Mouse (Mus musculus): ENCODE results near the gene Kmt5a. TPM values are rescaled to one million over a fixed set of nuclear protein-coding genes. Genes with fewer than 3 reads are reported as not detected.
"Not testable (repeated sequence)": the region's sequence is repeated elsewhere in the genome, so short reads cannot be mapped to it uniquely, and the experiment has no call there.

Gene Kmt5a
- total RNA-seq, 1 experiment: 62.6 TPM

DNA sequence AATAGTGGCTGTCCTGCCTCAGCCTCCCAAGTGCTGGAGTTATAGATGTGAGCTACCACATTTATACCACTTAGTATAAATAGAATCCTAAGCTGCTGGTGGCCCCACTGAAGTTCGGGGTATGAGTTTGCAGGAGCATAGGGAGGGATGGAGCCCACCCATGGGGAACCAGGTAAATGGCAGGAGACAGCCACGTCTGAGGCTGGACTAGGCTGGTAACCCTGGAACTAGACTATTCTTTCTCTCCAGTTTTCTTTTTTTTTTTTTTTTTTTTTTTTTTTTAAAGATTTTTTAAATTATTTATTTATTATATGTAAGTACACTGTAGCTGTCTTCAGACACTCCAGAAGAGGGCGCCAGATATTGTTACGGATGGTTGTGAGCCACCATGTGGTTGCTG lies 60.3 kb downstream of the Kmt5a start:
- H3K27ac ChIP-seq (ENCODE audit: insufficient read depth, low read depth, low read length, poor library complexity, severe bottlenecking); H3K9ac ChIP-seq (ENCODE audit: insufficient read depth, low read depth, low read length, poor library complexity, severe bottlenecking); H3K4me3 ChIP-seq (ENCODE audit: insufficient read depth in 1 of 2, low read depth in 1 of 2, low read length in 2 of 2, poor library complexity in 1 of 2, severe bottlenecking in 1 of 2); in situ Hi-C loops (cut with MboI; ENCODE audit: low sequenced_read_pairs in 2 of 2, unreplicated experiment in 2 of 2); H3K4me1 ChIP-seq (ENCODE audit: control insufficient read depth in 2 of 2, insufficient read depth in 2 of 2, low read length in 2 of 2, poor library complexity in 1 of 2); DNase-seq (ENCODE audit: low read depth, low spot score); H3K9me3 ChIP-seq (ENCODE audit: control insufficient read depth, insufficient read depth, low read depth, low read length); H3K36me3 ChIP-seq (ENCODE audit: control insufficient read depth, insufficient read depth, low read length, poor library complexity, severe bottlenecking): not testable (repeated sequence)
- peak; percentile 80 for TF ChIP-seq ZNF384 (IDR thresholded peaks at IDR 0.05; ENCODE audit: low read depth, low read length)

DNA sequence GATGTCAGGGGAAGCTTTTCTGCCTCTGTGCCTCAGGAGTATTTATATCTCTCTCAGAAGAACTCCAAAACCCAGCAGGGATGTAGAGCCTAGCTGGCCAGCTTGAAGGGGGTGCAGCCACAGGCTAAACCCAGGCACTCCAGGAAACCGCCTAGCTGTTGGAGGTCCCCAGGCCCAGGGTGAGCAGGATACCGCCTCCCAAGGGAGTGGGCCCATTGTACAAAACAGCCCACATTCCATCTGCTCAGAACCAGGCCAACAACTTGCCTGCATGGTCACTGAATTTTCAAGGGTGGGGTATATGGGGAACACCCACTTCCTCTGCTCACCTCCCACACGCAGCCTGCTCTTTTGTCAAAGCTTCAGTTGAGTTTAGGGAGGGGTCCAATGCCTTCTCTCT lies 60.8 kb downstream of the Kmt5a start:
- Histone ChIP-seq H3K36me3 (ENCODE audit: control insufficient read depth, insufficient read depth, low read length, poor library complexity, severe bottlenecking) (peaks cover 2% of the 10 kb centered on the region; the same call in 1 of the 2 replicates), H3K9me3 (ENCODE audit: control insufficient read depth, insufficient read depth, low read depth, low read length) (no peaks in the 10 kb centered on the region), H3K4me1 (ENCODE audit: control insufficient read depth in 2 of 2, insufficient read depth in 2 of 2, low read length in 2 of 2, poor library complexity in 1 of 2) (peaks cover 0 to 6% of the 10 kb centered on the region in 2 experiments; a peak in 1 of 4 replicates), H3K4me3 (ENCODE audit: insufficient read depth in 1 of 2, low read depth in 1 of 2, low read length in 2 of 2, poor library complexity in 1 of 2, severe bottlenecking in 1 of 2) (no peak overlapping the region), H3K9ac (ENCODE audit: insufficient read depth, low read depth, low read length, poor library complexity, severe bottlenecking) (no peak overlapping the region), H3K27ac (ENCODE audit: insufficient read depth, low read depth, low read length, poor library complexity, severe bottlenecking) (no peak overlapping the region)
- in situ Hi-C loops (cut with MboI; ENCODE audit: low sequenced_read_pairs in 2 of 2, unreplicated experiment in 2 of 2): no loop called here
- TF ChIP-seq MAFK (IDR thresholded peaks at IDR 0.05; ENCODE audit: insufficient read depth, low read depth, low read length) (no peak), CHD2 (IDR thresholded peaks at IDR 0.05; ENCODE audit: low read depth, low read length) (no peak), ZNF384 (IDR thresholded peaks at IDR 0.05; ENCODE audit: low read depth, low read length) (no peak)
- DNase-seq (ENCODE audit: low read depth, low spot score): no peak

DNA sequence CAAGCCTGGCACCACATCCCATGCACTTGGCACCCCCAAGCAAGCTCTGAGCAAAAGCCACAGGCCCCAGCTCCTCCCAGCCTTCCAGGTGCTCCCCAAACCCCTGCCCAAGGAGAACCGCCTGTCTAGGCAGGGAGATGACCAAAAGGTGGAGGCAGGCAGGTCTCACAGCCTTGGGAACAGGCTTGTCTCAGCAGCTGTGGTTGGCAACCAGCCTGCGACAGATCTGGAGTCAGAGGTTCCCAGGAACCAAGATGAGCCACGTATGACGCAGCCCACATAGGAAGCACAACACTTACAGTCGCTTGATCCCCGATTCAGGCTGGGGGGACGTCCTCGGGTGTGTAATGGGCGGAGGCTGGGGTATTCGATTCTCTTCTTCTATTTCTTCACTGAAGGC lies 61.8 kb downstream of the Kmt5a start:
- Histone ChIP-seq H3K4me3 (ENCODE audit: insufficient read depth in 1 of 2, low read depth in 1 of 2, low read length in 2 of 2, poor library complexity in 1 of 2, severe bottlenecking in 1 of 2) (no peak overlapping the region), H3K9ac (ENCODE audit: insufficient read depth, low read depth, low read length, poor library complexity, severe bottlenecking) (no peak overlapping the region), H3K4me1 (ENCODE audit: control insufficient read depth in 2 of 2, insufficient read depth in 2 of 2, low read length in 2 of 2, poor library complexity in 1 of 2) (peaks cover 0 to 6% of the 10 kb centered on the region in 2 experiments; a peak in 1 of 4 replicates), H3K36me3 (ENCODE audit: control insufficient read depth, insufficient read depth, low read length, poor library complexity, severe bottlenecking) (peaks cover 2% of the 10 kb centered on the region; the same call in 1 of the 2 replicates), H3K27ac (ENCODE audit: insufficient read depth, low read depth, low read length, poor library complexity, severe bottlenecking) (no peak overlapping the region), H3K9me3 (ENCODE audit: control insufficient read depth, insufficient read depth, low read depth, low read length) (no peaks in the 10 kb centered on the region)
- in situ Hi-C loops (cut with MboI; ENCODE audit: low sequenced_read_pairs in 2 of 2, unreplicated experiment in 2 of 2): no loop called here
- no peak for TF ChIP-seq CHD2 (IDR thresholded peaks at IDR 0.05; ENCODE audit: low read depth, low read length)
- TF ChIP-seq HCFC1 (IDR thresholded peaks at IDR 0.05; ENCODE audit: borderline replicate concordance, insufficient read depth, low read length): no peak
- TF ChIP-seq ZC3H11A (IDR thresholded peaks at IDR 0.05; ENCODE audit: borderline replicate concordance, low read depth, low read length): no peak
- no peak for TF ChIP-seq ZNF384 (IDR thresholded peaks at IDR 0.05; ENCODE audit: low read depth, low read length)
- no peak for TF ChIP-seq MAFK (IDR thresholded peaks at IDR 0.05; ENCODE audit: insufficient read depth, low read depth, low read length)
- DNase-seq (ENCODE audit: low read depth, low spot score): no peak

DNA sequence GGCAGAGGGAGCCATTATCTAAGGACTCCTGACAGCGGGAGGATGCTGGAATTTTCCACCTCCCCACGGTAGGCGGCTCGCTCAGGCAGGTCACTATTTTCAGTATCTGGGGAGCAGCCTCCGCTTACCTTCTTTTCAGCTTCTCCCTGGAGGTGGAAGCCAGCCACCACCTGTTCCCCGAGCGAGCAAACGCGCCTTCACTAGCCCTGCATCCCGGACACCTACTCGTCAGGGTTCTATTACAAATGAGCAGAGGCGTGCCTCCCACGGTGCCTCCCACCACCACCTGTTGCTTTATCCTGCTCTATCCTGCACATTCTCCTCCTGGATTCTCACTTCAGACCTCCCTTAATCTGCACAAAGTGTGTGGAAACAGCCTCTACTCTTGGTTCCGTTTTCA lies 64.0 kb downstream of the Kmt5a start:
- DNase-seq (ENCODE audit: low read depth, low spot score): no peak
- H3K36me3 ChIP-seq (ENCODE audit: control insufficient read depth, insufficient read depth, low read length, poor library complexity, severe bottlenecking): peaks cover 2% of the 10 kb centered on the region; the same call in 1 of the 2 replicates
- peaks cover 0 to 6% of the 10 kb centered on the region in 2 experiments; a peak in 1 of 4 replicates for H3K4me1 ChIP-seq (ENCODE audit: control insufficient read depth in 2 of 2, insufficient read depth in 2 of 2, low read length in 2 of 2, poor library complexity in 1 of 2)
- no peak for TF ChIP-seq HCFC1 (IDR thresholded peaks at IDR 0.05; ENCODE audit: borderline replicate concordance, insufficient read depth, low read length)
- no peak for TF ChIP-seq MAFK (IDR thresholded peaks at IDR 0.05; ENCODE audit: insufficient read depth, low read depth, low read length)
- no peak for TF ChIP-seq CHD2 (IDR thresholded peaks at IDR 0.05; ENCODE audit: low read depth, low read length)
- TF ChIP-seq ZNF384 (IDR thresholded peaks at IDR 0.05; ENCODE audit: low read depth, low read length): no peak
- TF ChIP-seq ZC3H11A (IDR thresholded peaks at IDR 0.05; ENCODE audit: borderline replicate concordance, low read depth, low read length): no peak
- in situ Hi-C loops (cut with MboI; ENCODE audit: low sequenced_read_pairs in 2 of 2, unreplicated experiment in 2 of 2): no loop called here
- H3K27ac ChIP-seq (ENCODE audit: insufficient read depth, low read depth, low read length, poor library complexity, severe bottlenecking): no peak overlapping the region
- H3K4me3 ChIP-seq (ENCODE audit: insufficient read depth in 1 of 2, low read depth in 1 of 2, low read length in 2 of 2, poor library complexity in 1 of 2, severe bottlenecking in 1 of 2): no peak overlapping the region
- no peaks in the 10 kb centered on the region for H3K9me3 ChIP-seq (ENCODE audit: control insufficient read depth, insufficient read depth, low read depth, low read length)
- no peak overlapping the region for H3K9ac ChIP-seq (ENCODE audit: insufficient read depth, low read depth, low read length, poor library complexity, severe bottlenecking)

DNA sequence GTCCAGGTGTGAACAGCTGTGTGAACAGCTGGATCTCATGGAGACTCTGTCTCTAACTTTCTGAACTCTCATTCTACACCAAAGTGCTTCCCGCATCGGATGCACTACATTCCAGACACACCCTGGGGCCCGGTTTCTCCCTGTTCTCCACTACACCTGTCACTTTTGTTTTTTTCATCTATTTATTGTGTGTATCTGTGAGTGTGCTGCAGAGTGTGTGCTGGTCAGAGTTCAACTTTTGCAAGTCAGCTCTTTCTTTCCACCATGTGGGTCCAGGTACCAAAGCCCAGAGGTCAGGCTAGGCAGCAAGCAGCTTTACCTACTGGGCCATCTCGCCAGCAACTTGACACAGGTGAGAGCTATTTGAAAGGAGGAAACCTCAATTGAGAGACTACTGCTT lies 65.5 kb downstream of the Kmt5a start:
- no peak for TF ChIP-seq ZNF384 (IDR thresholded peaks at IDR 0.05; ENCODE audit: low read depth, low read length)
- TF ChIP-seq MAFK (IDR thresholded peaks at IDR 0.05; ENCODE audit: insufficient read depth, low read depth, low read length): no peak
- no peak for TF ChIP-seq HCFC1 (IDR thresholded peaks at IDR 0.05; ENCODE audit: borderline replicate concordance, insufficient read depth, low read length)
- TF ChIP-seq ZC3H11A (IDR thresholded peaks at IDR 0.05; ENCODE audit: borderline replicate concordance, low read depth, low read length): no peak
- in situ Hi-C loops (cut with MboI; ENCODE audit: low sequenced_read_pairs in 2 of 2, unreplicated experiment in 2 of 2): no loop called here
- Histone ChIP-seq H3K9me3 (ENCODE audit: control insufficient read depth, insufficient read depth, low read depth, low read length) (no peaks in the 10 kb centered on the region), H3K4me1 (ENCODE audit: control insufficient read depth in 2 of 2, insufficient read depth in 2 of 2, low read length in 2 of 2, poor library complexity in 1 of 2) (peaks cover 0 to 11% of the 10 kb centered on the region in 2 experiments; a peak in 2 of 4 replicates), H3K4me3 (ENCODE audit: insufficient read depth in 1 of 2, low read depth in 1 of 2, low read length in 2 of 2, poor library complexity in 1 of 2, severe bottlenecking in 1 of 2) (no peak overlapping the region), H3K27ac (ENCODE audit: insufficient read depth, low read depth, low read length, poor library complexity, severe bottlenecking) (no peak overlapping the region), H3K9ac (ENCODE audit: insufficient read depth, low read depth, low read length, poor library complexity, severe bottlenecking) (no peak overlapping the region), H3K36me3 (ENCODE audit: control insufficient read depth, insufficient read depth, low read length, poor library complexity, severe bottlenecking) (peaks cover 2% of the 10 kb centered on the region; the same call in 1 of the 2 replicates)
- DNase-seq (ENCODE audit: low read depth, low spot score): no peak
